Mouse (Mus musculus): ENCODE data around the gene Chst8.

GRCm38 (mm10) chr7:34680771-34681421 lies 131.6 kb downstream of the Chst8 start:
- TF ChIP-seq CTCF (IDR thresholded peaks at IDR 0.05; ENCODE audit: low read depth) = no peak
- no peak for TF ChIP-seq EP300 (optimal IDR thresholded peaks at IDR 0.05)

Data from stomach, postnatal 0 days (tissue).